Mouse (Mus musculus) gastrocnemius, postnatal 14 days (tissue): ENCODE results near the gene Foxa1. TPM values are rescaled to one million over a fixed set of nuclear protein-coding genes. Genes with fewer than 3 reads are reported as not detected.

Experiments used
- DNase-seq: peaks from one replicate; pipeline ENCODE4 v3.0.0; 2021; ENCODE audit warnings: mixed read lengths
- intact Hi-C: fragments of 180-260 bp; cut with DNase I; formaldehyde crosslinking; loops from one replicate; pipeline ENCODE4 v1.15.1; 2025; ENCODE audit warnings: low total_unique reads
- total RNA-seq, 2 experiments: library from RNA; stranded (reverse); gene quantifications; 2 replicates each; pipeline ENCODE4 v1.2.3; 2021

Gene Foxa1
- total RNA-seq, 2 experiments from 2014 or later: not detected

GRCm38 (mm10) chr12:57509726-57510125, 37.0 kb downstream of the Foxa1 start:
- DNase-seq: no peak
- intact Hi-C loops: no loop called here

GRCm38 (mm10) chr12:57508938-57509337, 37.8 kb downstream of the Foxa1 start:
- DNase-seq: no peak
- intact Hi-C loops: no loop called here

- intact Hi-C loops: no loop called here
- DNase-seq: no peak
These were observed 41.4 kb downstream of the Foxa1 start for GRCm38 (mm10) chr12:57505329-57505728.

GRCm38 (mm10) chr12:57500246-57500645, 46.5 kb downstream of the Foxa1 start:
- DNase-seq: no peak
- intact Hi-C loops: no loop called here

- intact Hi-C loops: no loop called here
- DNase-seq: no peak
These were observed 50.2 kb downstream of the Foxa1 start for GRCm38 (mm10) chr12:57496347-57497119.

Other genes starting within 250 kb of the Foxa1 start
- not detected for gene Ttc6, start 17.2 kb upstream of the Foxa1 start, total RNA-seq